Mouse (Mus musculus) heart, postnatal 10 days (tissue): ENCODE measurements at regions not wholly inside any gene's neighbourhood (a gene's known extent, or its start where the extent isn't known, plus 50 kb on each side); places are given as distances from the start of the nearest gene placed in this dataset.

Source experiments
- DNase-seq, 2 experiments: peaks; one replicate each; pipeline ENCODE4 v3.0.0; 2021
- intact Hi-C: fragments of 180-260 bp; cut with DNase I; formaldehyde crosslinking; loops from one replicate; pipeline ENCODE4 v1.15.1; 2025

- intact Hi-C loops: no loop called here
- DNase-seq: no peak
Observed at GRCm38 (mm10) chr4:26273754-26274153, 72.9 kb downstream of the Manea start.

- no peak for DNase-seq
- intact Hi-C loops: no loop called here
Observed at GRCm38 (mm10) chr4:26259230-26260029, 87.3 kb downstream of the Manea start.

GRCm38 (mm10) chr4:26255889-26256288 is 90.8 kb downstream of the Manea start:
- no peak for DNase-seq
- intact Hi-C loops: no loop called here

- DNase-seq: peak; percentile 60 to 79
- intact Hi-C loops: loop anchor here (1.0 kb wide), 2 partner anchors 246 to 296 kb away; no protein-coding TSS in a partner anchor
Observed at GRCm38 (mm10) chr4:26247925-26248856, 98.5 kb downstream of the Manea start.

- no peak for DNase-seq
- intact Hi-C loops: no loop called here
Observed at GRCm38 (mm10) chr4:26223267-26223666, 123.4 kb downstream of the Manea start.
